Mouse (Mus musculus) kidney, embryonic 14.5 days (tissue): ENCODE measurements around the gene Mcoln2. TPM values are rescaled to one million over a fixed set of nuclear protein-coding genes. Genes with fewer than 3 reads are reported as not detected.
"Not testable (repeated sequence)": the region's sequence is repeated elsewhere in the genome, so short reads cannot be mapped to it uniquely, and the experiment has no call there.

ENCODE experiments used
- ATAC-seq: fragments of 200-750 bp; cut with Nextera tagmentation; 2 replicates; pipeline ENCODE4 v1.8.0; 2017; ENCODE audit warnings: moderate number of reproducible peaks, mild to moderate bottlenecking, moderate TSS enrichment, moderate library complexity; ENCODE audit not compliant: low FRiP score, low TSS enrichment
- H3K27ac ChIP-seq: fragments of 300-500 bp; sonication (generic); 2 replicates; pipeline ENCODE4 v1.5.1; 2014; ENCODE audit warnings: low read depth, mild to moderate bottlenecking, low read length, moderate library complexity, mixed read lengths
- H3K27me3 ChIP-seq: fragments of 300-500 bp; sonication (generic); 2 replicates; pipeline ENCODE4 v1.6.1; 2014; ENCODE audit warnings: mild to moderate bottlenecking, low read length; ENCODE audit not compliant: control insufficient read depth, insufficient read depth
- H3K36me3 ChIP-seq: fragments of 300-500 bp; sonication (generic); 2 replicates; pipeline ENCODE4 v1.6.1; 2014; ENCODE audit warnings: low read length, mixed read lengths; ENCODE audit not compliant: control insufficient read depth, insufficient read depth
- H3K4me1 ChIP-seq: fragments of 300-500 bp; sonication (generic); 2 replicates; pipeline ENCODE4 v1.6.1; 2014; ENCODE audit warnings: low read length, mixed read lengths; ENCODE audit not compliant: control insufficient read depth, insufficient read depth
- H3K4me2 ChIP-seq: fragments of 300-500 bp; sonication (generic); replicated peaks from 2 replicates; pipeline ENCODE4 v1.6.1; 2014; ENCODE audit warnings: low read depth, mild to moderate bottlenecking, low read length
- H3K4me3 ChIP-seq: fragments of 300-500 bp; sonication (generic); 2 replicates; pipeline ENCODE4 v1.5.1; 2014; ENCODE audit warnings: mild to moderate bottlenecking, low read length
- H3K9ac ChIP-seq: fragments of 300-500 bp; sonication (generic); 2 replicates; pipeline ENCODE4 v1.6.1; 2014; ENCODE audit warnings: low read depth, mild to moderate bottlenecking, low read length, moderate library complexity
- H3K9me3 ChIP-seq: fragments of 300-500 bp; sonication (generic); 2 replicates; pipeline ENCODE4 v1.6.1; 2016; ENCODE audit warnings: low read length; ENCODE audit not compliant: control insufficient read depth
- WGBS: fragments of 180-500 bp; shearing (Covaris S2); extraction: QIAGEN DNeasy Blood & Tissue Kit; methylation state at CpG from one replicate; pipeline ENCODE4 v1.1.7; 2014; 5-methylcytosine and 5-hydroxymethylcytosine counted together
- polyA plus RNA-seq: library from polyadenylated mRNA; unstranded; fragments of >200 nt; fragmentation: Nextera tagmentation; extraction: Ambion mirVana; gene quantifications from 2 replicates; pipeline ENCODE4 v1.2.1, GENCODE M21; 2014

The Mcoln2 gene
- polyA plus RNA-seq, 1 experiment from 2014 or later: 1.1 TPM

DNA sequence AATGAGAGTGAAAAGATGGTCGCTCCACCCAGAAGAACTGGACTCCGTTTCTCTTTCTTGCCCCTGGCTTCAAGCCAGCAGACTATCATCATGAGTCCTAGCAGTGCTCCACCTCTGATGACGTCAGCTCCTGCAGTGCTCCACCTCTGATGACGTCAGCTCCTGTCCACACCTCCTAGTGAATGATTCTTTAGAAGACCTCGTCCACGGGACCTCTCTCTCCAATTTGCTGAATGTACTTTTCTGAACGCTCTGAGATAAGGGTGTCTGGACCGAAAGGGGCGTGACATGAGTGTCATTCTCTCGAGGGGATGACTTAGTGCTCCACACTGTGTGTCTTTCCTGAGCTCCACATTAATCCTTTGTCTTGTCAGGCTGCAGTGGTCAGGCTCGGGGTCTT is 55.7 kb downstream of the Mcoln2 start:
- Histone ChIP-seq H3K4me2 (no peak overlapping the region), H3K4me3 (no peak overlapping the region), H3K27me3 (no peaks in the 10 kb centered on the region), H3K27ac (no peak overlapping the region), H3K9me3 (no peaks in the 10 kb centered on the region), H3K4me1 (no peaks in the 10 kb centered on the region), H3K36me3 (no peaks in the 10 kb centered on the region), H3K9ac (no peak overlapping the region)
- ATAC-seq: no peak
- WGBS: 69% methylated on average over 11 of the region's 11 CpGs

DNA sequence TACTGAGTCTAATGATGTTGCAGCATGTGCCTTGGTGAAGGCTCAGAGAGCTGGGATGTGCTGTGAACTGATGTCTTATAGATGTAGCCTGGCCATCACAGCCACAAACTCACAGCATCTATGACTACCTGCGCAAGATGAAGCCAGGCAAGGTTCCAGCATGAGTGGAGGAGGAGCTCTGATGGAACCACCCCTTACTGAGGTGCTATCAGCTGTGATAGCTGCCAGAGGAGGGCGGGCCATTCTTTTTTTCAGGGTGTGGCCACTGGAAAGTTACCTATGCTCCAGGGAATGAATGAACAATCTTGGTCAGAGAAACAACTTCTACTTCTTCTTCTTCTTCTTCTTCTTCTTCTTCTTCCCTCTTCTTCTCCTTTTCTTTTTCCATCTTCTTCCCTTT is 57.0 kb downstream of the Mcoln2 start:
- 83% methylated on average over 2 of the region's 2 CpGs for WGBS
- Histone ChIP-seq H3K27me3 (no peaks in the 10 kb centered on the region), H3K4me1 (no peaks in the 10 kb centered on the region), H3K4me3 (no peak overlapping the region), H3K9me3 (no peaks in the 10 kb centered on the region), H3K27ac (no peak overlapping the region), H3K9ac (no peak overlapping the region), H3K36me3 (no peaks in the 10 kb centered on the region), H3K4me2 (no peak overlapping the region)
- no peak for ATAC-seq

DNA sequence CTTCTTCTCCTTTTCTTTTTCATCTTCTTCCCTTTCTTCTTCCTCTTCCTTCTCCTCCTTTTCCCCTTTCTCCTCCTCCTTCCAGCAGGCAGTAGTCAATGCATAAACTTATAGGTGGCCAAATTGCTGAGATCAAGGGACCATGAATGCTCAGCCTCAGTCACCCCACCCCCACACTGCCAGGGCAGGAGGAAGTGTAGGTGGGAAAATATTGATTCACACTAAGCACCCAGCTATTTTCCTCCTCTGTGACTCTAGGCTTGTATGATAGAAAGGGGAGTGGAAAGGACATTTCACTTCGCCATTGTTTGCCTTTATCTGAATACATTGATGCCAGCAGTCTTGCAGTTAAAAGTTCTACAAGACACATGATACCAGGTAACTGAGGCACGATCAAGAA is 57.8 kb downstream of the Mcoln2 start:
- Histone ChIP-seq H3K36me3 (no peaks in the 10 kb centered on the region), H3K9ac (no peak overlapping the region), H3K4me1 (no peaks in the 10 kb centered on the region), H3K27me3 (no peaks in the 10 kb centered on the region), H3K4me2 (no peak overlapping the region), H3K27ac (no peak overlapping the region), H3K9me3 (no peaks in the 10 kb centered on the region), H3K4me3 (no peak overlapping the region)
- no peak for ATAC-seq
- WGBS: 61% methylated on average over 2 of the region's 2 CpGs

DNA sequence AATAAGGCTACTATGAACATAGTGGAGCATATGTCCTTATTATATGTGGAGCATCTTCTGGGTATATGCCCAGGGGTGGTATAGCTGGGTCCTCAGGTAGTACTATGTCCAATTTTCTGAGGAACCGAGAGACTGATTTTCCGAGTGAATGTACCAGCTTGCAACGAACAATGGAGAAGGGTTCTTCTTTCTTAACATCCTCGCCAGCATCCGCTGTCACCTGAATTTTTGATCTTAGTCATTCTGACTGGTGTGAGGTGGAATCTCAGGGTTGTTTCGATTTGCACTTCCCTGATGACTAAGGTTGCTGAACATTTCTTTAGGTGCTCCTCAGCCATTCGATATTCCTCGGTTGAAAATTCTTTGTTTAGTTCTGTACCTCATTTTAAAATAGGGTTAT is 60.1 kb downstream of the Mcoln2 start:
- H3K27me3 ChIP-seq, H3K4me1 ChIP-seq, H3K4me2 ChIP-seq, H3K36me3 ChIP-seq, ATAC-seq, H3K9ac ChIP-seq, H3K4me3 ChIP-seq, H3K27ac ChIP-seq, H3K9me3 ChIP-seq: not testable (repeated sequence)
- 95% methylated on average over 8 of the region's 8 CpGs for WGBS

DNA sequence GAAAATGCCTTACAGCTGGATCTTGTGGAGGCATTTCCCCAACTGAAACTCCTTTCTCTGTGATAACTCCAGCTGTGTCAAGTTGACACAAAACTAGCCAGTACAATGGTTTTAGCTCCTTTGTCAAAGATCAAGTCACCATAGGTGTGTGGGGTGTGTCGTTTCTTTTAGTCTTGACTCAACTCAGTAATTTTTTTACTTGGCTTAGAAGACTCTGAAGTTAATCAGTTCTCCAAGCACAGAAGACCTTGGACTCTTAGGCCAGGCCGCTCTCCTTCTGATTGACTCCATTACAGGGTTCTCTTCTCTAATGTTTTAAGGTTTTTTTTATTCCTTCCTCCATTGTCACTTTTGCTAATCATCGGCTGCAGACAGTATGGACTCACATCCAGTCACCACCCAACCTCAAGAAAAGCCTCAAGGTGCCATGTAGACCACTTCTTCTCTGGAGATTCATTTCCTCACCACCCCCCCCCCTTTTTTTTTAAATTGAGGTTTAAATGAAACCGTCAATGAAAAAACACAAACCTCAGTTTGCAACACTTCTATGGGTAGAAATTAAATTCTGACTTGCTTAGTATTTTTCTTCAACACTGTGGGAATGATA is 61.6 kb downstream of the Mcoln2 start:
- Histone ChIP-seq H3K9me3 (no peaks in the 10 kb centered on the region), H3K27ac (no peak overlapping the region), H3K4me2 (no peak overlapping the region), H3K36me3 (no peaks in the 10 kb centered on the region), H3K27me3 (no peaks in the 10 kb centered on the region), H3K4me3 (no peak overlapping the region), H3K9ac (no peak overlapping the region), H3K4me1 (no peaks in the 10 kb centered on the region)
- WGBS: 91% methylated on average over 4 of the region's 4 CpGs
- no peak for ATAC-seq

DNA sequence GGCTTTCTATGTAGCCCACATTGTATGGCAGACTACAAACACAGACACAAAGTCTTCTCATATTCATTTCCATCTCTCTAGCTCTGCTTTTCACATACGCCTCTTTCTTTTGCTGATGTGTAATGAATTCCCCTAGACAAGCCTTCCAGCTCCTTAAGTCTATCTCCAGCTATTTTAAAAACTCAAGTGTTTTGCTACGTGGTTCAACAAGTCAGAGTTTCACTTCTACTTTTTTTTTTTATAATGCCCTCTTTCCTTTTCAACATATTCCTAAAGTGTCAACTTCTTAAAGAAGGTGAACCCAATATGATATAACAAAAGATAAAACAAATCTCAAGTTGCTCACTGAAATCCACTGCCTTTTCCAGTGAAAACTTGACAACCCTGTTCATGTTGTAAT is 62.3 kb downstream of the Mcoln2 start:
- Histone ChIP-seq H3K9me3 (no peaks in the 10 kb centered on the region), H3K9ac (no peak overlapping the region), H3K4me1 (no peaks in the 10 kb centered on the region), H3K4me3 (no peak overlapping the region), H3K4me2 (no peak overlapping the region), H3K36me3 (no peaks in the 10 kb centered on the region), H3K27me3 (no peaks in the 10 kb centered on the region), H3K27ac (no peak overlapping the region)
- WGBS: 88% methylated on average over 2 of the region's 2 CpGs
- no peak for ATAC-seq

DNA sequence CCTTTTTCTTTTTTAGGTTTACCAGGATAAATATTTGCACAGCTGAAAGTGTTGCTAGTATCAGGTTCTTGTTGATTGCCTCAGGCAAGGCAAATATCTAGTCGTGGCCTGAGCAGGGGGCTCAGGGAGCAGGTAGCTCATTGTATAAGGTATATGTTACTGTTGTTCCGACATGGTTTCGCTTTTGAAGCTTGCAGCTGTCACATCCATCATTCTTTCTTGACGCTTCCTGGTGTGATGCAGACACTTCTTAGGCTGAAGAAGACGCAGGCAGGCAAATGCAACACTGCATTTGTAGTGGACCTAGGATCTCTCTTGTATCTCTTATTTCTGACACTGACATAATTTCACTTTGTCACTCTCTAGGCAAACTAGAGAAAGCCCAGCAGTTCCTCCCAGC is 63.7 kb downstream of the Mcoln2 start:
- H3K4me3 ChIP-seq: no peak overlapping the region
- no peak overlapping the region for H3K9ac ChIP-seq
- WGBS: 34% methylated on average over 5 of the region's 5 CpGs
- no peak overlapping the region for H3K27ac ChIP-seq
- no peak overlapping the region for H3K4me2 ChIP-seq
- no peaks in the 10 kb centered on the region for H3K4me1 ChIP-seq
- ATAC-seq: no peak
- no peaks in the 10 kb centered on the region for H3K36me3 ChIP-seq
- H3K27me3 ChIP-seq: no peaks in the 10 kb centered on the region
- H3K9me3 ChIP-seq: no peaks in the 10 kb centered on the region

DNA sequence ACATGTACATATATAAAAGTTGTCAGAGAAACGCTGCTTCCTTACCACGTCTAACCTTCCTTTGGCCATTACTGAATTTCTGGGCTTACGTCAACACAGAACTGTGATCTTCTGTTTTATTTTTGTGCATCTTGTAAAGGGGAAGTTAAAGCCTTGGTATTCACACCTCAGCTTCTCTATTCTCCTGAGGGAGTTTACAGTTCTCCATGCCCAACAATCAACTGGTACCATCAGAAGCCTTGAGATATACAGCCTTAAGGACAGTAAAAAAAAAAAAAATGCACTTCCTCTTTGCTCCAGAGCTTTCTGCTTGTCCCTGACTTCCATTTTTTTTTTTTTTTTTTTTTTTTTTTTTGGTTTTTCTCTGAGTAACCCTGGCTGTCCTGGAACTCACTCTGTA is 66.9 kb downstream of the Mcoln2 start:
- no peak overlapping the region for H3K9ac ChIP-seq
- no peak overlapping the region for H3K4me3 ChIP-seq
- no peak overlapping the region for H3K4me2 ChIP-seq
- H3K4me1 ChIP-seq: no peaks in the 10 kb centered on the region
- no peak for ATAC-seq
- H3K36me3 ChIP-seq: no peaks in the 10 kb centered on the region
- H3K27ac ChIP-seq: no peak overlapping the region
- WGBS: 91% methylated on average over 3 of the region's 3 CpGs
- no peaks in the 10 kb centered on the region for H3K9me3 ChIP-seq
- peaks cover 20% of the 10 kb centered on the region for H3K27me3 ChIP-seq

DNA sequence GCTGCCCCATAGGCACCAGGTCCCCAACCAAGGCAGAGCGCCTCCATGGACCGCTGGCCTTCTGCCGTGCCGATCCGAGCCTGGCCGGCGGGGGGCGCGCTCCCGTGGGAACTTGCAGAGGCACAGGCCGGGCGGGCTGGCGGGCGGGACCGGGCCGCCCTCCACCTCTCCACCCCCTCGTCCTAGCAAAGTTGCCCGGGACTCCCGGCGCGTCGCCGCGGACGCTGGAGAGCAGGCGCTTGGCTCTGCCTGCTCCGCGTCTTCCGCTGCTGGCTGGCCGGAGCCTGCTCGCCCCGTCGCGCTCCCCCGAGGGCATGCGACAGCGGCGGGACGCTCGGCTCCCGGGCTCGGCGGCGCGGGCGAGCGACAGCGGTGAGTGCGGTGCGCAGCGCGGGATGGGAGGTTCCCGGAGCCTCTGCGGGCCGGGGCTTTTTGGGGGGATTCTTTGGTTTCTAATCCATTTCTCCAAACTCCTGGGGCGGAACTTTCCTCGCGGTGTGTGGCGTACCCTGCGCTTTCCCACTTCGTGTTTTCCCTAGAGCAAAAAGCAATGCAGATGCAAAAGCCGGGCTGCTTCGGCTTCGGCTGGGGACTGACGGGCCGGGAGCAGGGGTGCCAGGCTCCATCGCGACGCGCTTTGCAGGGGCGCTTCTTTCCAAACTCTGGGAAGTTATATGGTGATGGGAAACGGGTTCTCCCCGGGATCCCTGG is 71.3 kb downstream of the Mcoln2 start, which contains the start of gene Lpar3:
Gene Lpar3 (plus strand): TSS at position 188 of the 711 bp plus-strand sequence.
- ATAC-seq: peak; percentile 89
- H3K36me3 ChIP-seq: no peaks in the 10 kb centered on the region
- H3K4me1 ChIP-seq: no peaks in the 10 kb centered on the region
- H3K4me3 ChIP-seq: peak within 1 kb of the TSS; percentile 48
- no peak within 1 kb of the TSS for H3K27ac ChIP-seq
- peaks cover 34% of the 10 kb centered on the region for H3K27me3 ChIP-seq
- no peaks in the 10 kb centered on the region for H3K9me3 ChIP-seq
- H3K4me2 ChIP-seq: peak within 1 kb of the TSS; percentile 84
- peak within 1 kb of the TSS; percentile 45 for H3K9ac ChIP-seq
- WGBS: under 1% methylated on average over 72 of the region's 73 CpGs
